Mouse (Mus musculus): Measurements from ENCODE around the gene Gpc1. TPM values are rescaled to one million over a fixed set of nuclear protein-coding genes. Genes with fewer than 3 reads are reported as not detected.

The Gpc1 gene
- polyA plus RNA-seq, 1 experiment: 380 TPM

- no peaks in the 10 kb centered on the region for H3K79me2 ChIP-seq (ENCODE audit: control insufficient read depth, insufficient read depth)
- H3K27me3 ChIP-seq (ENCODE audit: control insufficient read depth, insufficient read depth, insufficient read length): peaks cover 20% of the 10 kb centered on the region
- no peak overlapping the region for H3ac ChIP-seq (ENCODE audit: control insufficient read depth, insufficient read length, low read depth)
- no peak overlapping the region for H3K4me3 ChIP-seq (ENCODE audit: insufficient read depth, poor library complexity, severe bottlenecking)
- no peaks in the 10 kb centered on the region for H3K79me3 ChIP-seq (ENCODE audit: low read depth)
- no peaks in the 10 kb centered on the region for H3K36me3 ChIP-seq (ENCODE audit: control insufficient read depth, insufficient read depth)
- TF ChIP-seq MYOG (IDR thresholded peaks at IDR 0.05; ENCODE audit: control insufficient read depth, extremely low read depth, insufficient read length) (no peak), FOSL1 (IDR thresholded peaks at IDR 0.05; ENCODE audit: insufficient read depth, low read length, poor library complexity, severe bottlenecking) (no peak), MAX (IDR thresholded peaks at IDR 0.05) (no peak), USF1 (IDR thresholded peaks at IDR 0.05; ENCODE audit: low read depth) (no peak), CEBPB (IDR thresholded peaks at IDR 0.05; ENCODE audit: low read depth) (no peak), CTCF (IDR thresholded peaks at IDR 0.05; ENCODE audit: control insufficient read depth, insufficient read depth, insufficient read length) (no peak), MYOD1 (IDR thresholded peaks at IDR 0.05; ENCODE audit: control insufficient read depth, insufficient read length, low read depth) (no peak)
These were observed 57.6 kb downstream of the Gpc1 start for GRCm38 (mm10) chr1:92888901-92889655.

DNA sequence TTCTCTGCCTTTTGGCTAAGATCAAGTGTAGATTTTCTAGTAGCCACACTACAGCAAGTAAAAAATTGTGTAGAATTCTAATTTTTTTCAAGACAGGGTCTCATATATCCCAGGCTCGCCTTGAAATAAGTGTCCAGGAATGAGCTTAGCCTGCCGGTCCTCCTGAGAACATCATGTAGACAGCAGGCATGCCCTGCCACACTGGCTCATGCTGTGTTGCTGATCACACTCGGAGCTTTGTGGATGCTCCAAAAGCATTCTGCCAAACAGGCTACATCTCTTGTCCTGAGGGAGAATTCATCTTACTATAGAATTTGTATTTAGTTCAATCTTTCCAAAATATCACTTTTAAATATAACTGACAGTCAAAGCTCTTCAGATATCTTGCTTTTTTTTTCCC lies 61.3 kb downstream of the Gpc1 start:
- H3K27me3 ChIP-seq (ENCODE audit: control insufficient read depth, insufficient read depth, insufficient read length): no peaks in the 10 kb centered on the region
- TF ChIP-seq MYOG (IDR thresholded peaks at IDR 0.05; ENCODE audit: control insufficient read depth, extremely low read depth, insufficient read length) (no peak), FOSL1 (IDR thresholded peaks at IDR 0.05; ENCODE audit: insufficient read depth, low read length, poor library complexity, severe bottlenecking) (no peak), MYOD1 (IDR thresholded peaks at IDR 0.05; ENCODE audit: control insufficient read depth, insufficient read length, low read depth) (no peak), USF1 (IDR thresholded peaks at IDR 0.05; ENCODE audit: low read depth) (no peak), CTCF (IDR thresholded peaks at IDR 0.05; ENCODE audit: control insufficient read depth, insufficient read depth, insufficient read length) (no peak), MAX (IDR thresholded peaks at IDR 0.05) (no peak), CEBPB (IDR thresholded peaks at IDR 0.05; ENCODE audit: low read depth) (no peak)
- H3K4me3 ChIP-seq (ENCODE audit: insufficient read depth, poor library complexity, severe bottlenecking): no peak overlapping the region
- H3K79me2 ChIP-seq (ENCODE audit: control insufficient read depth, insufficient read depth): no peaks in the 10 kb centered on the region
- H3ac ChIP-seq (ENCODE audit: control insufficient read depth, insufficient read length, low read depth): no peak overlapping the region
- no peaks in the 10 kb centered on the region for H3K79me3 ChIP-seq (ENCODE audit: low read depth)
- no peaks in the 10 kb centered on the region for H3K36me3 ChIP-seq (ENCODE audit: control insufficient read depth, insufficient read depth)

GRCm38 (mm10) chr1:92893896-92894295 lies 62.5 kb downstream of the Gpc1 start:
- no peaks in the 10 kb centered on the region for H3K36me3 ChIP-seq (ENCODE audit: control insufficient read depth, insufficient read depth)
- no peaks in the 10 kb centered on the region for H3K79me2 ChIP-seq (ENCODE audit: control insufficient read depth, insufficient read depth)
- no peak overlapping the region for H3ac ChIP-seq (ENCODE audit: control insufficient read depth, insufficient read length, low read depth)
- no peak overlapping the region for H3K4me3 ChIP-seq (ENCODE audit: insufficient read depth, poor library complexity, severe bottlenecking)
- no peak for TF ChIP-seq FOSL1 (IDR thresholded peaks at IDR 0.05; ENCODE audit: insufficient read depth, low read length, poor library complexity, severe bottlenecking)
- H3K27me3 ChIP-seq (ENCODE audit: control insufficient read depth, insufficient read depth, insufficient read length): no peaks in the 10 kb centered on the region
- H3K79me3 ChIP-seq (ENCODE audit: low read depth): no peaks in the 10 kb centered on the region

DNA sequence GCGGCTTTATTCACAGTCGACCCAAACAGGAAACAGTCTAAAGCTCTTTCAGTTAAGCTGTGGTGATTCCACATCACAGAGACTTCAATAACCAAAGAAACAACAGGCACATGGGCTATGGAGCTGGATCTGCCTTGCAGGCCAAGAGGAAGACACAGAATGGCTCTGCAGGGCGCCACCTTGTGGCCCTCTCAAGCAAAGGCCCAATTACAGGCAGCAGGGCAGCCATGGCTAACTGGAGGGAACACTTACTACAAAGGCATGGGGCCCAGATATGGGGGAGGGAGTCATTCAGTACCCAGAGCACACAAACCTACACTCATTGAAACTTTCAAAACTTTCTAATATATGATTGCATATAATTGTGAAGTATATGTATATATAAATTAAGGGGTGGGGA lies 63.6 kb downstream of the Gpc1 start:
- no peak overlapping the region for H3ac ChIP-seq (ENCODE audit: control insufficient read depth, insufficient read length, low read depth)
- H3K27me3 ChIP-seq (ENCODE audit: control insufficient read depth, insufficient read depth, insufficient read length): no peaks in the 10 kb centered on the region
- no peaks in the 10 kb centered on the region for H3K36me3 ChIP-seq (ENCODE audit: control insufficient read depth, insufficient read depth)
- TF ChIP-seq CTCF (IDR thresholded peaks at IDR 0.05; ENCODE audit: control insufficient read depth, insufficient read depth, insufficient read length) (peak; percentile 91), CEBPB (IDR thresholded peaks at IDR 0.05; ENCODE audit: low read depth) (no peak), MYOG (IDR thresholded peaks at IDR 0.05; ENCODE audit: control insufficient read depth, extremely low read depth, insufficient read length) (no peak)
- no peaks in the 10 kb centered on the region for H3K79me3 ChIP-seq (ENCODE audit: low read depth)
- H3K4me3 ChIP-seq (ENCODE audit: insufficient read depth, poor library complexity, severe bottlenecking): no peak overlapping the region
- no peaks in the 10 kb centered on the region for H3K79me2 ChIP-seq (ENCODE audit: control insufficient read depth, insufficient read depth)

DNA sequence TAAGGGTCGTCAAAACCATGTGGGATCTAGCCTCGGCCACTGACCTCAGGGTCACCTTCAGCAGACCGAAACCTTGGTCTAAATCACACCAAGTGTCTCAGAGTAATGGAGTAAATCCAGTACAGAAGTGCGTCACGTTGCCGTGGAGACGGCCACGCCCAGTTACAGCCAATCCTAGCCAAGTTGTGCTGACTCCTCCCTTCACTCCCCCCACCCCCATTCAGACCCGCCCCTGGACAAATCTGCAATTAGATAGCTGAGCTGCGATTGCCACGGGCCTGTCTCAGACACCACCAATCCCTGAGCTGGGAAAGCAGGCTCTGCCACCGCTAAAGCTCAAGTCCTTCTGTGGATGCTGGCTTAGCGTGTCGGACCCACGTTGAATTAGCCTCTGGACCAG lies 71.3 kb downstream of the Gpc1 start, which contains the start of gene Ankmy1:
TSS of gene Ankmy1 (minus strand) at position 121 of the 400 bp plus-strand sequence.
- no peak within 1 kb of the TSS for H3ac ChIP-seq (ENCODE audit: control insufficient read depth, insufficient read length, low read depth)
- TF ChIP-seq MYOG (IDR thresholded peaks at IDR 0.05; ENCODE audit: control insufficient read depth, extremely low read depth, insufficient read length): no peak
- TF ChIP-seq CEBPB (IDR thresholded peaks at IDR 0.05; ENCODE audit: low read depth): no peak
- no peak for TF ChIP-seq MYOD1 (IDR thresholded peaks at IDR 0.05; ENCODE audit: control insufficient read depth, insufficient read length, low read depth)
- no peak for TF ChIP-seq FOSL1 (IDR thresholded peaks at IDR 0.05; ENCODE audit: insufficient read depth, low read length, poor library complexity, severe bottlenecking)
- no peak for TF ChIP-seq USF1 (IDR thresholded peaks at IDR 0.05; ENCODE audit: low read depth)
- no peak for TF ChIP-seq CTCF (IDR thresholded peaks at IDR 0.05; ENCODE audit: control insufficient read depth, insufficient read depth, insufficient read length)
- no peak for TF ChIP-seq MAX (IDR thresholded peaks at IDR 0.05)
- H3K36me3 ChIP-seq (ENCODE audit: control insufficient read depth, insufficient read depth): no peaks in the 10 kb centered on the region
- H3K79me3 ChIP-seq (ENCODE audit: low read depth): no peaks in the 10 kb centered on the region
- H3K27me3 ChIP-seq (ENCODE audit: control insufficient read depth, insufficient read depth, insufficient read length): no peaks in the 10 kb centered on the region
- H3K4me3 ChIP-seq (ENCODE audit: insufficient read depth, poor library complexity, severe bottlenecking): no peak within 1 kb of the TSS
- H3K79me2 ChIP-seq (ENCODE audit: control insufficient read depth, insufficient read depth): no peaks in the 10 kb centered on the region

GRCm38 (mm10) chr1:92903627-92904026 lies 72.2 kb downstream of the Gpc1 start:
- Histone ChIP-seq H3K79me2 (ENCODE audit: control insufficient read depth, insufficient read depth) (no peaks in the 10 kb centered on the region), H3K4me3 (ENCODE audit: insufficient read depth, poor library complexity, severe bottlenecking) (no peak overlapping the region), H3K27me3 (ENCODE audit: control insufficient read depth, insufficient read depth, insufficient read length) (no peaks in the 10 kb centered on the region), H3ac (ENCODE audit: control insufficient read depth, insufficient read length, low read depth) (no peak overlapping the region), H3K36me3 (ENCODE audit: control insufficient read depth, insufficient read depth) (no peaks in the 10 kb centered on the region), H3K79me3 (ENCODE audit: low read depth) (no peaks in the 10 kb centered on the region)
- TF ChIP-seq MAX (IDR thresholded peaks at IDR 0.05) (no peak), FOSL1 (IDR thresholded peaks at IDR 0.05; ENCODE audit: insufficient read depth, low read length, poor library complexity, severe bottlenecking) (peak; percentile 25), MYOD1 (IDR thresholded peaks at IDR 0.05; ENCODE audit: control insufficient read depth, insufficient read length, low read depth) (no peak), MYOG (IDR thresholded peaks at IDR 0.05; ENCODE audit: control insufficient read depth, extremely low read depth, insufficient read length) (no peak), USF1 (IDR thresholded peaks at IDR 0.05; ENCODE audit: low read depth) (no peak), CTCF (IDR thresholded peaks at IDR 0.05; ENCODE audit: control insufficient read depth, insufficient read depth, insufficient read length) (no peak), CEBPB (IDR thresholded peaks at IDR 0.05; ENCODE audit: low read depth) (peak; percentile 62)
